Mouse (Mus musculus) layer of hippocampus, adult 9-10 months (tissue): ENCODE results near the gene Fip1l1.

Source experiments
- DNase-seq: peaks from one replicate; pipeline ENCODE4 v3.0.0; 2022; ENCODE audit warnings: low spot score

Gene Fip1l1

GRCm38 (mm10) chr5:74617816-74618572 lies 82.7 kb downstream of the Fip1l1 start:
- no peak for DNase-seq

GRCm38 (mm10) chr5:74618573-74619059 lies 83.4 kb downstream of the Fip1l1 start:
- DNase-seq, result no peak

- no peak for DNase-seq
These were observed 86.6 kb downstream of the Fip1l1 start for GRCm38 (mm10) chr5:74621691-74622470.

- no peak for DNase-seq
These were observed 88.2 kb downstream of the Fip1l1 start for GRCm38 (mm10) chr5:74623316-74624000.

- DNase-seq, result no peak
These were observed 89.1 kb downstream of the Fip1l1 start for GRCm38 (mm10) chr5:74624385-74624784.

- no peak for DNase-seq
These were observed 92.8 kb downstream of the Fip1l1 start for GRCm38 (mm10) chr5:74628001-74628400.

- DNase-seq, result no peak
These were observed 97.3 kb downstream of the Fip1l1 start for GRCm38 (mm10) chr5:74632369-74633114.

GRCm38 (mm10) chr5:74633453-74633852 lies 98.2 kb downstream of the Fip1l1 start:
- DNase-seq, result no peak

- no peak for DNase-seq
These were observed 99.1 kb downstream of the Fip1l1 start for GRCm38 (mm10) chr5:74634391-74634790.

GRCm38 (mm10) chr5:74639516-74639915 lies 104.3 kb downstream of the Fip1l1 start:
- no peak for DNase-seq

GRCm38 (mm10) chr5:74640504-74640903 lies 105.3 kb downstream of the Fip1l1 start:
- DNase-seq, result no peak

- peak; percentile 55 for DNase-seq
These were observed 105.8 kb downstream of the Fip1l1 start for GRCm38 (mm10) chr5:74641000-74641399.

- no peak for DNase-seq
These were observed 107.0 kb downstream of the Fip1l1 start for GRCm38 (mm10) chr5:74642291-74642690.

GRCm38 (mm10) chr5:74647584-74647984 lies 112.3 kb downstream of the Fip1l1 start:
- DNase-seq, result no peak

- no peak for DNase-seq
These were observed 113.0 kb downstream of the Fip1l1 start for GRCm38 (mm10) chr5:74648216-74648615.
